Mouse (Mus musculus): ENCODE results near the gene Mrpl2.

Gene Mrpl2

GRCm38 (mm10) chr17:46628471-46628790, 17.6 kb upstream of the Mrpl2 start:
- DNase-seq = no peak

GRCm38 (mm10) chr17:46628791-46629684, 17.0 kb upstream of the Mrpl2 start, which contains the start of gene Ptk7:
Gene Ptk7 (minus strand): TSS chr17:46629504.
- peak; percentile 50 for DNase-seq

DNA sequence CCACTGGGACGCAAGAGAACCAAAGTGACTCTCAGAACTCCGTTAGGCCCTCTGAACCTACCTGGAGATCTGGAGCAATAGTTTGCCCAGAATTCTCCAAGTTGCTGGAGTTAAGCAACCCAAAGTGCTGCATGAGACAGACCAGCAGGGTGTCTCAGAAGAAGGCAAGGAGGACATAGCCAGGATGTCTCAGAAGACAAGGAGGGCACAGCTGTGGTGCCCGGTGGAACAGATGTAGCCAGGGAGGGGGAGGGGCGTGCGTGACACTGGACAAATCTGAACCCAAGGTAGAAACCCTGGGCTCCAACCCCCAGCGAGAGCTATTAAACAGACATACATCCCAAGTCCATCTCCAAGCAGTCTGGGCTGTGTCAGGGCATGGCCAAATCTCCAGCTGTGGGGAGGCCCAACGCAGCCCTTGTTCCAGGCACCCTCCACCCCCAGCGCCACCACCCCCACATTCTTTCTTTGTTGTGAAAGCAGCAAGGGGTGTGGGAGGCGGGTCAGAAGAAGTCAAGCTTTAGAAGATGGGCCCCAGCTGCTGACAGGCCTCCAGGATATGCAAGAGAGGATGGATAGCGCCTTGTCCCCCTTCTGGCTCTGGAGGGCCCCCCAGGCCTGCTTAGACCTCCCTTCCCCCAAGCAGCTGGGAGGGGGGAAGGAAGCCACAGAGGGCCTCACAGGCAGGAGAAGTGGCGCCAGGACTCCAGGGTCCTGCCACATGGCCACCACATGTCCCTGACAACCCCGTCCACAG, 16.2 kb upstream of the Mrpl2 start:
- no peak for DNase-seq

DNA sequence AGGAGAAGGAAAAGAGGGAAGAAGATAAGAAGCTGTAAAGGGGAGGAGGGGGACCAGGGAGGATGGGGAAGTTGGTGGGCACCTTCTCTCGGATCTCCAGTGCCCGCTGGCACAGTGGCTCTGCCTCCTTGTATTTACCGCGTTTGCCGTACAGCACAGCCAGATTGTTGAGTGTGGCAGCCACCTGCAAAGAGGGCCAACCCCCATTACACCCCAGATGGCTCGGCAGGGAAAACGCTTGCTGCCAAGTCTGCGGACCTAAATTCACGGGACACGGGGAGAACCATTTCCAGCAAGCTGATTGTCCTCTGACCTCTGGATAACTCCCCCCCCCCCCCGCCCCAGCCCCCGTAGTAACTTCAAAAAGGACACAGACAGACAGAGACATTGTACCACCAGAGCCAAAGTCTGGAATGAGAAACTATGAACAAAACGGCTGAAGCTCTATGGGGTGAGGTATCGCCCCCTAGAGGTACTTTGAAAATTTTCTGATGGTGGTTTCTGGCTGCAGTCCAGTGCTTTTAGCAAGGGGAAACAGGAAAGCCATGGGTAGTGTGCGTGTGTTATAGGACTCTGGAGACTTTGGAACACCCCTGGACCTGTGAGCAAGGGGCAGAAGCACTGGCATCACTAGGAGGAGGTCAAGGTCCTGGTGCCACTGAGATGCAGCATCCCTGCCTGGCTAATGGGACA, 9.1 kb upstream of the Mrpl2 start:
- DNase-seq = peak; percentile 72

- DNase-seq = no peak
These were observed 6.1 kb upstream of the Mrpl2 start for GRCm38 (mm10) chr17:46639929-46640328.

DNA sequence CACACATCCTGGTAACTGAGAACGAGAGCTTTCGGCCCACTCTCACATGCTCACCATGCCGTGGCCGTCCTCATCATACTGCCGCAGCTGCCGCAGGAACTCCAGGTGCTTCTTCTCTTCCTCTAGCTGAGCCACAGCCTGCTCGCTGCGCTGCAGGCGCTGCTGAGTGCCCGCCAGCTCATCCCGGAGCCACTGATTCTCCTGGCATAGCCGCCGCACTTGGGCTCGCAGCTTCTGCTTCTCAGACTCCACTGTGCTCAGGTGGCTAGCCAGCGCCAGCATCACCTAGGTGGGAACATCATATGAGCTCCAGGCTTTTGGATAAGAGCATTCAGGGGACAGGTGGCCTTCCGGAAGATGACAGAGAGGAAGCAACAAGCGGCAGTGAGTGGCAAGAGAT, 4.0 kb upstream of the Mrpl2 start:
- DNase-seq = no peak

GRCm38 (mm10) chr17:46644152-46644805, 1.8 kb upstream of the Mrpl2 start:
- DNase-seq = no peak

DNA sequence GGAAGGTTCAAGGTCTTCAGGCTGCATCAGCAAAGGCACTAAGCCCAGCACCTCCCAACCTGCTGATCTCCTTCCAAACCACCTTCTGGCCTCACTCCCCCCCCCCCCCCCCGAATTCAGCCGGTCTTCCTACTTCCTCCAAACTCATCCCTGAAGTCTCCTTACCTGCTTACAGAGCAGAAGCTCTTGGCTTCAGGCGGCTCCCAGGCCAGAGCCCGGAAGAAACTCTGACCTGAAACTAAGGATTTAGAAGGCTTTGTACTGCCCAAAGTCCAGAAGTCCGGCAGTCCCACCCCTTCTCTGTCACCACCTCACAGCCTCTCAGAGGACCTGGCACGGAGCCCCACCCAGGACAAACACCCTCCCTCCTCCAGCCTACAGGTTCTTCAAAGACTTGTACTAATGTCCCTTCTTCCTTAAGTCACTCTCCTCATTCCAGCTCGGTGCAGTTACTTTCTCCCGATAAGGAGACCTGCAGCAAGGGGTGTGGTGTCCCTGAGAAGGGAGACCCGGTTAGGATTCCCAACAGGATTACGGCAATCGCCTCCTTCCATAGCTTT, 1.0 kb upstream of the Mrpl2 start:
- DNase-seq = peak; percentile 57

- no peak for DNase-seq
These were observed 263 bp downstream of the Mrpl2 start for GRCm38 (mm10) chr17:46646322-46646662.

DNA sequence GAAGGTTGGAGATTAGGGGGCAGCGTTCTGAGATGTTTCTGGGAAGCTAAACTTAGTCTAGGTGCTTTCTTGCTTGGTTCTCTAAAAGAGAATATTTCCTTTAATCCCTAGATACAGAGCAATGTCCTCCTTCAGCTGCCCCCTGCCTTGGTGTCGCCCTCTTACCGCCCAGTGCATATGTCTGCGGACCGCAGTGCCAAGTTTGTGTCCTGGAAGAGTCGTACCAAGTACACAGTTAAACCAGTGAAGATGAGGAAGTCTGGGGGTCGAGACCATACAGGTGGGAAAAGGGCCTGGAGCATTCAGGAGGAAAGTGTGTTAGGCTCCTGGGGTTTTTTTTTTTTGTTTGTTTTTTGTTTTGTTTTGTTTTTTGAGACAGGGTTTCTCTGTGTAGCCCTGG, 1.2 kb downstream of the Mrpl2 start:
- no peak for DNase-seq

DNA sequence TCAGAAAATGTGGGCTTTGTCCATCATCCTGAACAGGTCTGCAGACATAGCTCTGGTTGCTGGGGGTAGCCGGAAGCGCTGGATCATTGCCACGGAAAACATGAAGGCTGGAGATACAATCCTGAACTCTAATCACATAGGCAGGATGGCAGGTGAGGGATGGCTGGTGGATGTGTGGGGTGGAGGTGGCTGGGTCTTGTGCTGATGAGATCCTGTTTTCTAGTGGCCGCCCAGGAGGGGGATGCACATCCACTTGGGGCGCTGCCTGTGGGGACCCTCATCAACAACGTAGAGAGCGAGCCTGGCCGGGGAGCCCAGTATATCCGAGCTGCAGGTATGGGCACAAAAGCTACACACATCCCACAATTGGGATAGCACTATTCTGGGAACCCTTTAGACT, 2.4 kb downstream of the Mrpl2 start:
- DNase-seq = no peak

DNA sequence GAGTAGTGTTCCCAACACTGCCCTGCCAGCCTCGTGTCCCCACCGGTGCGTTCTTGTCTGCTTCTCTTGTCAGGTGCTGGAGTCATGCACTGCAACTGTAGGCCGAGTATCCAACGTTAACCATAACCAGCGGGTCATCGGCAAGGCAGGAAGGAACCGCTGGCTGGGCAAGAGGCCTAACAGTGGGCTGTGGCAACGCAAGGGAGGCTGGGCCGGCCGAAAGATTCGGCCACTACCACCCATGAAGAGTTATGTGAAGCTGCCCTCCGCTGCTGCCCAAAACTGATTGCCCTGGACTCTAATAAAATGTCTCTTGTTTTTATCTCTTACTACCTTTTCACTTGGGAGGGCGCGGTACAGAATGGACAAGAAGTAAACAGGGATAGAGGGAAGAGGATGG, 3.8 kb downstream of the Mrpl2 start:
- no peak for DNase-seq

- DNase-seq = peak; percentile 85
These were observed 4.4 kb downstream of the Mrpl2 start, which contains the start of gene Cul7 for GRCm38 (mm10) chr17:46650232-46651031. Gene Cul7 (plus strand): TSS chr17:46650337.

DNA sequence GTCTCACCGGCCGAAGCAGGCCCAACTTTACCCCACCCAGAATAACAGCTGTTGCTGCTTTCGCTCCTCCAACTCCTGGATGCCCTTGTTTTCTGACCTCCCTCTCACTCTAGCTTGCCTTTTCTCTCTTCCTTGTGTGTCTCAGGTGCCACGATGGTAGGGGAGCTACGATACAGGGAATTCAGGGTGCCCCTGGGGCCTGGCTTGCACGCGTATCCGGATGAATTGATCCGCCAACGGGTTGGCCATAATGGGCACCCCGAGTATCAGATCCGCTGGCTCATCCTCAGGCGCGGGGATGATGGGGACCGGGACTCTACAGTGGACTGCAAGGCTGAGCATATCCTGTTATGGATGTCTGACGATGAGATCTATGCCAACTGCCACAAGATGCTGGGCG, 5.3 kb downstream of the Mrpl2 start:
- no peak for DNase-seq

GRCm38 (mm10) chr17:46651755-46652547, 5.9 kb downstream of the Mrpl2 start:
- no peak for DNase-seq

DNA sequence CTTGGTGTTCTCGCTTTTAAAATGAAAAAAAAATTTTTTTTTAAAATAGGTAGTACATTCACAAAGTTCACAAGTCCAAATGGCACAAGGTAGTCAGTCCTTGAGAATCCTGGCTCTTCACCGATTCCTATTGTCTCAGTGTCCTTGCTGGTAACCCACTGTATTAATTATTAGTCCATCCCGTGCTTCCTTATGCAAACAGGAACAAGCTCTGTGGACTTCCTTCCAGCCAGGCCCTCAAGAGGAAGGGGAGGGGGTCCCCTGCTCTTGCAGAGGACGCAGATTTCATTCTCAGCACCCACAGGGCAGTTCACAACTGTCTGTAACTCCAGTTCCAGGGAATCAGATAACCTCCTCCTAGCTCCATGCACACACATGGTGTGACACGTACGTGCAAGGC, 10.0 kb downstream of the Mrpl2 start:
- DNase-seq = no peak

GRCm38 (mm10) chr17:46661351-46661750, 15.3 kb downstream of the Mrpl2 start:
- peak; percentile 69 for DNase-seq

DNA sequence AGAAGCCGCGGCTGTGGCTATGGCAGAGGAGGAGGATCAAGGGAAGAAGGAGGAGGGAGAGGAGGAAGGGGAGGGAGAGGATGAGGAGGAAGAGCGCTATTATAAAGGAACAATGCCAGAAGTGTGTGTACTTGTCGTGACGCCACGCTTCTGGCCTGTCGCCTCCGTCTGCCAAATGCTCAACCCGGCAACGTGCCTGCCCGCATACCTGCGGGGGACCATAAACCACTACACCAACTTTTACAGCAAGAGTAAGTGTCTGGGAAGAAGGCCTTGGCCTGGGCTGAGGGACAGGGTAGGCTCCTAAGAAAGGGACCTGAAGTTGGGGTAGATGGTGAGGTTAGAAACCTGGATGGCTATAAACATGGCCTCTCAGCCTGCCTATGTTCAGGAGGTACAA, 16.0 kb downstream of the Mrpl2 start:
- no peak for DNase-seq

GRCm38 (mm10) chr17:46662730-46663129, 16.7 kb downstream of the Mrpl2 start:
- DNase-seq = peak; percentile 64

DNA sequence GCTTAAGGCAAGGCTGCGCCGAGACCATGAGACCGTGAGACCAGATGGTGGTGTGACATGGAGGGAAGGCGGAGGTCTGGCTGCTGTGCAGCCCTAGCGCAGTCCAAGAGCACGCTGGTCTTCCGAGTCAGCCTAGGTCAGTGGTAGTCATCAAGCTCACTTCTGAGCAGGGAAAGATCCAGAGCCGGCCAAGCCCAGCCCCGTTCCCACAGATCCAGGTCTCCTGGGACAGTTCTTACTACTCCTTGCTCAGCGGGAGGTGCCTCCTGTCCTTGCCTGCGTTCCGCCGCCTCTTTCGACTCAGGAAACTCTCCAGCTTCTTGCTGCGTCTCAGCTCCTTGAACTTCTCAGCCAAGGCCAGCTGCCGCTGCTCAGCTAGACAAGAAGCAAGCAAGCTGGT, 21.7 kb downstream of the Mrpl2 start:
- DNase-seq = no peak

DNA sequence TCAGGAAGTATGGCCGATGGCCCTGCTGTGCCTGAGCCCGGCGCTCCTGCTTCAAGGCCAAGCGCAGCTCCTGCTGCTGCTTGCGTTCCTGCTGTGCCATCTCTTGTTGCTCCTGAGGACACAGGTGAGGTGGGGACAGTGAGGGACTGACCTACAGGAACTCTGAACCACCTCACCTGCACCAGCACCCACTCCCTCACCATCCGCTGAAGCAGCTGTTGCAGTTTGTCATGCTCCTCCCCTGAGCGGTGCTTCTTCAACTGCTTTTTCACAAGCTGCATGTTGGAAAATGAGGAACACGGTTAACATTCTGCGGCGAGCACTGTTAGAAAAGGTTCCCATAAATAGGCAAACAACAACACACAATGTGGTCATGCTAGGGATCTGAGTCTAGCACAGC, 23.9 kb downstream of the Mrpl2 start:
- no peak for DNase-seq

All from cerebellum, adult 11 months (tissue).